Mouse (Mus musculus): Measurements from ENCODE around the gene Gm3573.
"Not testable (repeated sequence)": the region's sequence is repeated elsewhere in the genome, so short reads cannot be mapped to it uniquely, and the experiment has no call there.

The Gm3573 gene

DNA sequence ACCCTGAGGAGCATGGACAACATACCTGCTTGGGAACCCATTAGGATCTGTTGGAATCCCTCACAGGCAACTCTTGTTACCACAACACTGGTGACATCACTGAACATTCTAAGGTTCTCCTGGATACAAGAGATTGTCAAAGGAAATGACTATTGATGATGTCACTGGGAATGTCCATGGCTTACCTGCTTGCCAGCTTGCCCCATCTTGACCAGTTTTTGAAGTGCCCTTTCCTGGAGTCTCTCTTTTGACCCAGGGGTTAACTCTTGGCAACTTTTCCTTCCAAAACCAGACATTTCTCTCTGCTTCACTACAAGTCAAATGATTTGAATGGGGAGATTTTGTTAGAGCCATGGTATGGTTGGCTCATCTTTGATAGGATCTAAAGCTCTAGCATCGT is at the start of gene Gm3573:
TSS of gene Gm3573 (minus strand) at position 101 of the 400 bp plus-strand sequence.
- not testable (repeated sequence) for DNase-seq

- not testable (repeated sequence) for DNase-seq
Observed at GRCm38 (mm10) chr14:42216766-42217537, 26.4 kb upstream of the Gm3573 start.

- not testable (repeated sequence) for DNase-seq
Observed at GRCm38 (mm10) chr14:42183936-42184335, 6.7 kb downstream of the Gm3573 start.

DNA sequence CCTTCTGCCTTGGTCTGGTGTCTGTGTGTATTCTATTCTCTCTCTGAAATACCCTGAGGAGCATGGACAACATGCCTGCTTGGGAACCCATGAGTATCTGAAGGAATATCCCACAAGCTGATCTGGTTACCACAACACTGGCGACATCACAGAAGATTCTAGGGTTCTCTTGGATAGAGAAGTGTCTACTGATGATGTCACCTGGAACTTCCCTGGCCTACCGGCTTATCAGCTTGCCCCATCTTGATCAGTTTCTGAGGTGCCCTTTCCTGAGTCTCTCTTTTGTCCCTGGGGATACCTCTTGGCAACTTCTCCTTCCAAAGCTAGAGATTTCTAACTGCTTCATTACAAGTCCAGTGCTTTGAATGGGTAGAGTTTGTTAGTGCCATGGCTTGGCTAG is 28.1 kb downstream of the Gm3573 start, which contains the start of gene Gm17027:
TSS of gene Gm17027 (minus strand) at position 101 of the 400 bp plus-strand sequence.
- DNase-seq: not testable (repeated sequence)
